In the genomic region with DNA sequence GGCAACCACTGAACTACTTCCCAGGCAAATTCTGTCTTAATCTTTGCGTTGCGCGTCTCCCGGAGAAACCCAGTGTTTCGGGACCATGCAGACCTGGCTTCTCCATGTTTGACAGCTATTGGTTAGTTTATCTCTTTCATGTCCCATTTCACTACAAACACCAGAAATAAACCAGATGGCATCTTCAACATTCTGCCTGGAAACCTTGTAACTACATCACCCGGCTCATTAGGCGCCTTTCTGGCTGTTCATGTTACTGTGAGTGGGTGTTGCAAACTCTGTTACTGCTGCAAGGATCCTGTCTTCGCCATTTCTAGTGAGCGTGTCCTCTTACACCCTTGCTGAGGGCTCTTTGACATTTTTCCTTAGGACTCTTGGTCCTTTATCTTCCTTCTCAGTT, we compare ENCODE assay signal across 16 mouse cellular contexts. TPM values are rescaled to one million over a fixed set of nuclear protein-coding genes. Genes with fewer than 3 reads are reported as not detected.
A peak's percentile ranks its signal among the peaks of the same experiment; 100 is the strongest.
DNase-seq lines count a peak whose midpoint lies in the region; ATAC-seq lines count a peak whose summit lies in the region.
"Had no signal": no experiment of that assay in that cellular context is flagged by ENCODE, and none has a peak within 500 bp of the region (broad histone marks: within the 10 kb centered on the region; RNA-seq: fewer than 3 reads in every experiment).

No protein-coding gene starts in this region.

- no peaks in the 10 kb centered on the region for H3K27me3 ChIP-seq in forebrain, embryonic 13.5 days
- peaks cover 28% of the 10 kb centered on the region for H3K27me3 ChIP-seq in forebrain, embryonic 12.5 days
- peaks cover 95% of the 10 kb centered on the region for H3K27me3 ChIP-seq in midbrain, embryonic 10.5 days (ENCODE audit: low read depth, poor library complexity, severe bottlenecking)
- H3K27me3 ChIP-seq in midbrain, embryonic 15.5 days (replicated peaks), result no peaks in the 10 kb centered on the region
- no peaks in the 10 kb centered on the region for H3K27me3 ChIP-seq in embryonic facial prominence, embryonic 14.5 days (replicated peaks; ENCODE audit: control insufficient read depth, insufficient read depth, low read length)
- no peaks in the 10 kb centered on the region for H3K27me3 ChIP-seq in limb, embryonic 11.5 days (ENCODE audit: control insufficient read depth, insufficient read depth, low read length)

- no peaks in the 10 kb centered on the region for H3K36me3 ChIP-seq in forebrain, embryonic 13.5 days (ENCODE audit: poor library complexity, severe bottlenecking)
- H3K36me3 ChIP-seq in forebrain, embryonic 12.5 days (replicated peaks), result no peaks in the 10 kb centered on the region
- H3K36me3 ChIP-seq in midbrain, embryonic 10.5 days, result no peaks in the 10 kb centered on the region
- H3K36me3 ChIP-seq in midbrain, embryonic 15.5 days (replicated peaks), result no peaks in the 10 kb centered on the region
- H3K36me3 ChIP-seq in embryonic facial prominence, embryonic 14.5 days (ENCODE audit: control insufficient read depth, insufficient read depth, low read length), result no peaks in the 10 kb centered on the region
- H3K36me3 ChIP-seq in limb, embryonic 11.5 days (ENCODE audit: control insufficient read depth, insufficient read depth, low read length), result no peaks in the 10 kb centered on the region
- H3K36me3 ChIP-seq: liver, embryonic 12.5 days; lung, embryonic 15.5 days had no signal

- H3K4me3 ChIP-seq in forebrain, embryonic 13.5 days, result no peak overlapping the region
- H3K4me3 ChIP-seq in forebrain, embryonic 12.5 days (replicated peaks), result no peak overlapping the region
- no peak overlapping the region for H3K4me3 ChIP-seq in midbrain, embryonic 10.5 days
- no peak overlapping the region for H3K4me3 ChIP-seq in midbrain, embryonic 15.5 days
- no peak overlapping the region for H3K4me3 ChIP-seq in embryonic facial prominence, embryonic 14.5 days (ENCODE audit: low read depth, low read length)
- no peak overlapping the region for H3K4me3 ChIP-seq in limb, embryonic 11.5 days (ENCODE audit: low read depth, low read length)
- H3K4me3 ChIP-seq: liver, embryonic 12.5 days; lung, embryonic 15.5 days; megakaryocyte, embryonic 14.5 days had no signal

- peaks cover 55% of the 10 kb centered on the region for H3K4me1 ChIP-seq in forebrain, embryonic 13.5 days
- H3K4me1 ChIP-seq in forebrain, embryonic 12.5 days, result peaks cover 48% of the 10 kb centered on the region
- H3K4me1 ChIP-seq in midbrain, embryonic 10.5 days, result peaks cover 60% of the 10 kb centered on the region
- H3K4me1 ChIP-seq in midbrain, embryonic 15.5 days, result peaks cover 28% of the 10 kb centered on the region
- peaks cover 19% of the 10 kb centered on the region for H3K4me1 ChIP-seq in embryonic facial prominence, embryonic 14.5 days (ENCODE audit: control insufficient read depth, insufficient read depth, low read length)
- H3K4me1 ChIP-seq in limb, embryonic 11.5 days (ENCODE audit: control insufficient read depth, insufficient read depth, low read length), result peaks cover 23% of the 10 kb centered on the region
- H3K4me1 ChIP-seq: liver, embryonic 12.5 days had no signal

- no peak overlapping the region for H3K4me2 ChIP-seq in forebrain, embryonic 13.5 days
- H3K4me2 ChIP-seq in forebrain, embryonic 12.5 days, result no peak overlapping the region
- no peak overlapping the region for H3K4me2 ChIP-seq in midbrain, embryonic 15.5 days
- H3K4me2 ChIP-seq in embryonic facial prominence, embryonic 14.5 days (ENCODE audit: low read depth, low read length), result no peak overlapping the region
- no peak overlapping the region for H3K4me2 ChIP-seq in limb, embryonic 11.5 days (ENCODE audit: low read depth, severe bottlenecking)
- H3K4me2 ChIP-seq: liver, embryonic 12.5 days; lung, embryonic 15.5 days had no signal

- H3K9me3 ChIP-seq in forebrain, embryonic 13.5 days (replicated peaks), result no peaks in the 10 kb centered on the region
- H3K9me3 ChIP-seq in forebrain, embryonic 12.5 days, result no peaks in the 10 kb centered on the region
- H3K9me3 ChIP-seq in midbrain, embryonic 10.5 days (replicated peaks), result no peaks in the 10 kb centered on the region
- no peaks in the 10 kb centered on the region for H3K9me3 ChIP-seq in midbrain, embryonic 15.5 days
- H3K9me3 ChIP-seq in embryonic facial prominence, embryonic 14.5 days (ENCODE audit: control insufficient read depth, low read length), result no peaks in the 10 kb centered on the region
- no peaks in the 10 kb centered on the region for H3K9me3 ChIP-seq in limb, embryonic 11.5 days (ENCODE audit: control insufficient read depth, low read length)
- H3K9me3 ChIP-seq: liver, embryonic 12.5 days; lung, embryonic 15.5 days; megakaryocyte, embryonic 14.5 days had no signal

- H3K9ac ChIP-seq in forebrain, embryonic 13.5 days, result no peak overlapping the region
- H3K9ac ChIP-seq in forebrain, embryonic 12.5 days, result no peak overlapping the region
- no peak overlapping the region for H3K9ac ChIP-seq in midbrain, embryonic 15.5 days
- no peak overlapping the region for H3K9ac ChIP-seq in embryonic facial prominence, embryonic 14.5 days (ENCODE audit: low read depth, low read length)
- no peak overlapping the region for H3K9ac ChIP-seq in limb, embryonic 11.5 days (ENCODE audit: low read length)
- H3K9ac ChIP-seq: liver, embryonic 12.5 days; lung, embryonic 15.5 days had no signal

- H3K27ac ChIP-seq in forebrain, embryonic 13.5 days, result peak overlapping the region; percentile 48; the same call in 1 of the 2 replicates
- no peak overlapping the region for H3K27ac ChIP-seq in forebrain, embryonic 12.5 days
- H3K27ac ChIP-seq in midbrain, embryonic 10.5 days (replicated peaks), result 0 out of 2 replicates have a peak overlapping the region, but pooled peaks have one; percentile 84
- no peak overlapping the region; the same call in 1 of the 2 replicates for H3K27ac ChIP-seq in midbrain, embryonic 15.5 days
- H3K27ac ChIP-seq in embryonic facial prominence, embryonic 14.5 days (replicated peaks; ENCODE audit: low read depth, low read length), result 0 out of 2 replicates have a peak overlapping the region, but pooled peaks have one; percentile 46
- H3K27ac ChIP-seq in limb, embryonic 11.5 days (replicated peaks; ENCODE audit: low read depth, low read length), result peak overlapping the region; percentile 74; the same call in 1 of the 2 replicates
- H3K27ac ChIP-seq: liver, embryonic 12.5 days; lung, embryonic 15.5 days had no signal

- DNase-seq in midbrain, embryonic 10.5 days (ENCODE audit: low spot score), result no peak
- no peak for DNase-seq in embryonic facial prominence, embryonic 14.5 days (ENCODE audit: low spot score)
- DNase-seq in limb, embryonic 11.5 days (ENCODE audit: low spot score), result peak; percentile 27
- DNase-seq in lung, postnatal 36 days, result no peak
- DNase-seq in thymus, postnatal 36 days, result no peak
- DNase-seq: cerebellum, adult 11-12 months; kidney, postnatal 25 days; right cerebral cortex, postnatal 14 days had no signal

- no peak for ATAC-seq in forebrain, embryonic 13.5 days
- no peak for ATAC-seq in forebrain, embryonic 12.5 days (ENCODE audit: low FRiP score)
- no peak for ATAC-seq in midbrain, embryonic 15.5 days (replicated peaks)
- ATAC-seq in embryonic facial prominence, embryonic 14.5 days (ENCODE audit: low read depth), result no peak
- no peak for ATAC-seq in limb, embryonic 11.5 days (ENCODE audit: insufficient number of reproducible peaks, low FRiP score, low TSS enrichment, low read depth)
- ATAC-seq: activated CD4-positive, CD25-positive, alpha-beta regulatory T cell, adult 4 months; intestine, postnatal 0 days had no signal

- WGBS in forebrain, embryonic 13.5 days, result 91% methylated on average over 9 of the region's 9 CpGs
- WGBS in forebrain, embryonic 12.5 days, result 92% methylated on average over 9 of the region's 9 CpGs
- WGBS in midbrain, embryonic 10.5 days, result 94% methylated on average over 9 of the region's 9 CpGs
- WGBS in midbrain, embryonic 15.5 days, result 93% methylated on average over 9 of the region's 9 CpGs
- WGBS in embryonic facial prominence, embryonic 14.5 days, result 78% methylated on average over 9 of the region's 9 CpGs
- WGBS in limb, embryonic 11.5 days, result 86% methylated on average over 9 of the region's 9 CpGs

RNA-seq across cellular contexts. Expression of gene Nnat, which starts 47.0 kb away (rescaled TPM):
- polyA plus RNA-seq in forebrain, embryonic 13.5 days (2015; fragmentation: Nextera tagmentation; extraction: Ambion mirVana), result 6,508 and 7,407 TPM in 2 replicates
- polyA plus RNA-seq in forebrain, embryonic 12.5 days (2016; fragmentation: Nextera tagmentation; extraction: Ambion mirVana), result 5,265 and 5,863 TPM in 2 replicates
- polyA plus RNA-seq in midbrain, embryonic 10.5 days (2016; fragmentation: Nextera tagmentation; extraction: Ambion mirVana), result 1,354 and 2,071 TPM in 2 replicates
- 10,539 and 10,900 TPM in 2 replicates for polyA plus RNA-seq in midbrain, embryonic 15.5 days (2015; fragmentation: Nextera tagmentation; extraction: Ambion mirVana)
- polyA plus RNA-seq in embryonic facial prominence, embryonic 14.5 days (2014; fragmentation: Nextera tagmentation; extraction: Ambion mirVana), result 348 and 416 TPM in 2 replicates
- polyA plus RNA-seq in limb, embryonic 11.5 days (2014; fragmentation: Nextera tagmentation; extraction: Ambion mirVana), result 1,283 and 1,480 TPM in 2 replicates

RNA-seq across cellular contexts. Expression of gene Blcap, which starts 58.2 kb away (rescaled TPM):
- polyA plus RNA-seq in forebrain, embryonic 13.5 days (2015; fragmentation: Nextera tagmentation; extraction: Ambion mirVana), result 161 and 187 TPM in 2 replicates
- polyA plus RNA-seq in forebrain, embryonic 12.5 days (2016; fragmentation: Nextera tagmentation; extraction: Ambion mirVana), result 144 and 156 TPM in 2 replicates
- polyA plus RNA-seq in midbrain, embryonic 10.5 days (2016; fragmentation: Nextera tagmentation; extraction: Ambion mirVana), result 76.4 and 103 TPM in 2 replicates
- 332 and 336 TPM in 2 replicates for polyA plus RNA-seq in midbrain, embryonic 15.5 days (2015; fragmentation: Nextera tagmentation; extraction: Ambion mirVana)
- 64.6 and 66.7 TPM in 2 replicates for polyA plus RNA-seq in embryonic facial prominence, embryonic 14.5 days (2014; fragmentation: Nextera tagmentation; extraction: Ambion mirVana)
- 73.8 and 76.0 TPM in 2 replicates for polyA plus RNA-seq in limb, embryonic 11.5 days (2014; fragmentation: Nextera tagmentation; extraction: Ambion mirVana)

Comparison
In these comparisons a context has a peak if more than half of its experiments do, and no peak if none do; other contexts are left out.
1. H3K27ac ChIP-seq: peak in forebrain, embryonic 13.5 days (single experiment), midbrain, embryonic 10.5 days (single experiment), embryonic facial prominence, embryonic 14.5 days (single experiment) and limb, embryonic 11.5 days (single experiment); none in forebrain, embryonic 12.5 days (single experiment) and midbrain, embryonic 15.5 days (single experiment).